Mouse (Mus musculus) embryo, embryonic 11.5 days (tissue): ENCODE results near the gene Kif5c.

Experiments
- DNase-seq: peaks from one replicate; pipeline ENCODE4 v3.0.0-alpha.2; 2012; ENCODE audit warnings: low read depth, low spot score

Gene Kif5c

DNA sequence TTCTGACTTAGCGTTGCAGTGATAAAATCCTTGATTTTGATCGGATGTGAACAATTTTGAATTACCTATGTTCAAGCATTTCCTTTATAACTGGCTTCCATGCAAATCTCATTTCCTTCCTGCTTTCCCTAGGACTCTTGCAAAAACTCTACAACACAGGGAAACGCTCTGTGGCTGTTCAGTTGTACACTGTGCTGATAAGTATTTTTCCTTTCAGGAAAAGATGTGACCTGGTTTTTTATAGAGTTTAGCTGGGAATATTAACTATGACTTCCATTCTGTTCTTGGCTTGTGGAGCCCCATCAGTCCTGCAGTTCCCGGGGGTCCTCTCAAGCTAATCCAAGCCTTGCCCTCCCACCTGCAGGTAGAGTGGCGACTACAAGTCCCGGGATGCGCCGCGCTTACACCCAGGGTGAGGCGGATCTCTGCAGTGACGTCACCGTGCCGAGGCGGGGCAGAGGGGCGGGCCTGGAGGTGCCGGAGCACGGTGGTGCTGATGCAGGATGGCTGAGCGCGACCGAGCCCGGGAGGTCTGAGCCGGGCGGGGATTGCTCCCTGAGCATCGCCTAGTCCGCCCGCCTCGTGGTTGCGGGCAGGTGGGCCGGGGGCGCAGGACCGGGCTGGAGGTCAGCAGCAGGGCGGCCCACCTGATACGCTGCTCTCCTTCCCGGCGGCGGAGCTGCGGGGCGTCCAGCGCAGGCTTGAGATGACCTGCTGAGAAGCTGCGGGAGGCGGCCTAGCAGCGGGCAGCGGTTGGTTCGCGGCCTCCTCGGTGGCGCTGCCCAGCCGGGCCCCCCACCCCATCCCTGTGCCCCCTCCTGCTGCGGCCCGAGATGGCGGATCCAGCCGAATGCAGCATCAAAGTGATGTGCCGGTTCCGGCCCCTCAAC is at the start of gene Kif5c:
Gene Kif5c, plus strand, starts transcription at position 470 of the 890 bp plus-strand sequence.
- peak; percentile 83 for DNase-seq

DNA sequence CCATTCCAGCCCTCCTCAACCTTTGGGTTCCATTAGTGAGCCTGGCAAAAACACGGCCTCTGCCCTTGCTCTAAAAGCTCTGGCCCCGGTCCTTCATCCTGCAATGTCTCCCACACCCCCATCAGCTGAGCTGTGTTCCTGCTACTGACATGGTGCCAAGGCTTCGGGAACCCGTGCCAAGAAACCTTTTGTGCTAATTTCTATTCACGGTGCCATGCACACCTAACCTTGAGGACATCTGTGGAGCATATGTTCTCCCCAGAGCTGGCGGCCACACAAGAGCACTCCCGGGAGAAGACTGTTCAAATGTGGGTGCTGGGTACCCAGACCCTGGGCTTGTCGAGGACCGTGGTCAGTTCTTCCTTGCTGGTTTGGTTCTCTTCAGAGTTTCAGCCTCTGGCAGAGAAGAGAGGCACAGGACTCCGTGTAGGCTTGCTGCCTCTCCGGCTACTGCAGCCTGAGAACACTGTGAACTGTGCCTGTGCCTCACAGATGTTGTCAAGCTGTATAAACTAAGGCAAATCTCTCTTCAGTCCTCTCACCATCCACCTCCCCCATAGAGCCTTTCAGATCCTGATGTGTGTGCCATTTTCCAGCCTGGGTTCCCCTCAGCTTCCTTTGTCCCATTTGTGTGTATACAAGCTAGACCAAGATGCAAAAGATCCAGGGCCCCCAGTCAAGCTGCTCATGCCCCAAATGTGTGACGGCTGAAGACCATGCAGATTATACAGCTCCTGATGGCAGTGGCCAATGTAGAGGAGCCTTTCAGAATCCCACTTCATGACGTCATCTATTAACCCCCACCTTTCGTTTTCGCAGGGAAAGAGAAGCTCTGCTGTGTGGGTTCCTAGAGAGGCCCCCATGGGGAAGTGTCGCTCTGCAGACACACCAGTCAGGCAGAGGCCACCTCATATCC is 49.0 kb upstream of the Kif5c start:
- DNase-seq, result no peak

DNA sequence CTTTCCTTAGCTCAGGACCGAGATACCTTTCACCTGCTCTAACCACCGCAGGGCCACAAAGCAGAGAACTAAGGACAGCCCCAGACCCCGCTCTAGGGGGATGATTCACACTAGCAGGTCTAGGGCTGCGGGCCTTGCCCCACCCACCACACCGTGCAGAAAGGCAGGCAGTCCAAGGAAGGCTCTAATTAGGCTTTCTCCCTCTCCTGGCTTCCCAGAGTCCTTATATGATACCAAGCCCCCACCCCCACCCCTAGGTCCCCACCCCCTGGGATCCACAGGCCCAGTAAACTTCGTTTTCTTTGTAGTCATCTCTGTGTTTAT is 48.4 kb upstream of the Kif5c start:
- DNase-seq, result no peak

DNA sequence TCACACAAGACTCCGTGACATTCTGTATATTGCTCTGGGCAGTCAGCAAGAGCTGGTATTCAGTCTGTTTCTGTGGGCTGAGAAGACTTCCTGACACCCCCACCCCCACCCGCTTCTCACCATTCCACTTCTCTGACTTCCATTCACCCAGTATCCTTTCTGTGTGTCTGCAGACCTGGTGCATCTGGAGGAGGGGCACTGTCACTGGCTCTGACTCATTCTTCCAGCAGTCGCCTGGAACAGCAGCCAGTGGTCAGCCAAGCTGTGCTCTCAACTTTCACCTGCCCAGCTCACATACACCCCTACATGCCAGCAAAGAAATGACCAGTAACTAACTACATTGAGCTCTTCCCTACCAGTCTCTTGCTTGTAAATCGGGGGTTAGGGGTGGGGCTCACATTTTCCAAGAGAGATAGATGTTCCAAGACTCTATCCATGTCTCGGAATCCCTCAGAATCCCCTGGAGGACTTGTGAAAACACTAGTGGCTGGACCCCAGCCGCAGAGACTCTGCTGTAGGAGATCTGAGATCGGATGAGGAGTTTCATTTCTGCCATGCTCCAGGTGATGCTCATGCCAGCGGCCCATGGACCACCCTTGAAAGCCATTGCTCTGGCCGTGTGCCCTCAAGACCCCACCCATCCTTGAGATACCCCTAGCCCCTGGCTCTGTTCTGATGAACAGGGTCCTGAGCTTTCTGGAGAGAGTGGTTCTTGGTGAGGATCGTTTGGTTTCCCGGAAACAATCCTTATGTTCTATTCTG is 47.8 kb upstream of the Kif5c start:
- no peak for DNase-seq

DNA sequence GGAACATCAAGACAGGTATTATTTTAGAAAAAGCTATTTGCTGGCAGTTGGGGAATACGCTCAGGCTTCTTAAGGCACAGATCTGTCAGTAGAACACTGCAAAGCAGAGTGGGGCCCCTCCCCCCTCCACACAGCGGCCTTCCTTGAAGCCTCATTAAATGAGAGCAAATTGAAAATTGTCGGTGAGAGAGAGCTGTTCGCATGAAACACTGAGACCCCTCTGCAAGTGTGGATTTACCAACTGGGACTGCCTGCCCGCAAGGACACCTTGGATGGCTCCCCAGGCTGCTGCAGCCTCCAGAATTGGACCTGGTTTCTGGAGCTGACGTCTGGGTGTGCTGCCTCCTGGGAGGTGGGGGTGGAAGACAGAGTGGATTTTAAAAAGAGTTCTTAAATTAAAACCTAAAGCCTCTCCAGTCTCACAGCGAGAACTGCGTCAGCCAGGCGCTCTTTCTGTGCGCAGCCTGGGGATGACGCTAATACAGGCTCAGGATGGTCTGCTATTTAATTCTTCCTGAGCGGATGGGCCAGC is 46.9 kb upstream of the Kif5c start:
- no peak for DNase-seq

DNA sequence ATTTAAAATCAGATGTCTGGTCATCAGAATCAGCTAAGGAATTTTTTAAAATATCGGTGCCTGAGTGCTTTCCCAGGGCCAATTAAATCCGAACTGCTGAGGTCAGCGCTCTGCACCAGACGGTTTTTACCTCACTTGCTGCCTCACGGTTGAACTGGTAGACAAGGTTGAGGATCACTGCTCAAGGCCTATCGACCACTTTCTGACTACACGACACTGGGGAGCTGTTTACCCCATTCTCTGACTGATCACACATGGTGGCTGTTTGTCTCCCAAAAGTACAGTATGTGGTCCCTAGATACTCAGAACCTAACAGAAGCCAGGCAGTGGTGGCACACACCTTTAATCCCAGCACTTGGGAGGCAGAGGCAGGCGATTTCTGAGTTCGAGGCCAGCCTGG is 46.4 kb upstream of the Kif5c start:
- no peak for DNase-seq

DNA sequence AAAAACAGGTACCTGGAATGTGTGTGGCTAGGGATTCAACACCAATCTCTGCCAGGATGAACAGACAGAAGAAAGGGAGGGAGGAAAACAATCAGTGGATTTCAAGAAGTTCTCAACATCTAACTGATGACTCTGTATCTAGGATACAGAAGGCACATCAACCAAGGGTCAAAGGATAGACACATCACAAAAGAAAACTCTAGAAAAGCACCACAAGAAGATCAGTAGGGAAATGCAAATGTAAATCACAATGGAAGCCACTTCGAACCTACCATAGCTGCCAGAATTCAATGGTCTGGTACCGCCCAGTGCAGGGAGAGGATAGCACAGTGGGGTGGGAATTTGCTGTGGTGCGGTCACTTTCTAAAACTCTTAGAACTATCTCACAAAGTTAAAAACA is 45.8 kb upstream of the Kif5c start:
- no peak for DNase-seq

DNA sequence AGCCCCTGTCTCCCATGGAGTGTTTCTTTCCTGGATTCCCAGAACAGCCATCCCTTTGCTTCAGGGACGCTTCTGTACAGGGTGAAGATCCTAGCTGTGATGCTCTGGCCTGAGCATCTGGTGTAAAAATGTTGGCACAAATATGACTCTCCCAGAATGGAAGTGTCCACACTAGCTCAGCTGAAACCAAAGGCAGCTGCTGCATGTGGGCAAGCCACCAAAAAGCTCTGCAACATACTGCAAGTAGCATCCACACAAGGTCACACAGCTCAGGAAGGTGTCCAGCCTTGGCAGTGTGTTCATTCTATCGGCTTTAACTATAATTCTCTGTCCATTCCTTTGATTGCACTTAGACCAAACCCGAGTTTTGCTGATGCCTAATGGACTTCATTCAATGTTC is 38.5 kb upstream of the Kif5c start:
- DNase-seq, result no peak

DNA sequence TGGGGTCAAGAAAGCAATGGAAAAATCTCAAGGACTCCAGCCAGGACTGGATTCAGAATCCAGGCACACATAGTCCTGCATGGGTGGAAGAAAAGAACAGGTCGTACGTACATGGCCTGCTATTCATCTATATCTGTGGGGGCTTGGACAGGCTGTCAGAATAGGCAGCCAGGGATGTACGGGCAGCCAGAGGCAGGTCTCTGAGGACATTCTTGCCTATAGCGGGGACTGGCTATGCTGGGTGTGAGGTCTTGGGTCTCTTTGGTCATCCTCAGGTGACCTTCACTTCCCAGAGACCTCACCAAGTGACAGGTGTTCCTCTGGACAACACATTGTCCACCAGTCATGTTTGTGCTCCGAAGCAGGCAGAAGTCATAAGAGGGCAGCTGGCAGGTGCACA is 36.6 kb upstream of the Kif5c start:
- DNase-seq, result no peak

DNA sequence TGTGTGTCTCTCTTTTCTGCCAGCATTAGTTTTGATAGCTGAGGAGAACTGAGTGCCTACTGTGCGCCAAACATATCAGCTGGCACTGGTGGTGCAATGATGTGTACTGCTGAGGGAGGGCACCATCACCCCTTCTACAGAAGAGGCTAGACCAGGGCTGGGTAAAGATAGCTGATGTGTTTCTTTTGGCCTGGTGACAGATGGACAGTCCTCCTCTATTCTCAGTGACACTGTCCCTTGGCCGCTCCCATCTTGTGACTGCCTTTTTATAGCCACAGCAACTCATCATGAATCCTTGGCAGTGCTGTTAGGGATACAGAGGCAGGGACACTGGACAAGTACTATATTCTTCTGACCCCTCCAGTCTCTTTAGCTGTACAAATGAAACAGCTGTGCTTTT is 35.8 kb upstream of the Kif5c start:
- no peak for DNase-seq

DNA sequence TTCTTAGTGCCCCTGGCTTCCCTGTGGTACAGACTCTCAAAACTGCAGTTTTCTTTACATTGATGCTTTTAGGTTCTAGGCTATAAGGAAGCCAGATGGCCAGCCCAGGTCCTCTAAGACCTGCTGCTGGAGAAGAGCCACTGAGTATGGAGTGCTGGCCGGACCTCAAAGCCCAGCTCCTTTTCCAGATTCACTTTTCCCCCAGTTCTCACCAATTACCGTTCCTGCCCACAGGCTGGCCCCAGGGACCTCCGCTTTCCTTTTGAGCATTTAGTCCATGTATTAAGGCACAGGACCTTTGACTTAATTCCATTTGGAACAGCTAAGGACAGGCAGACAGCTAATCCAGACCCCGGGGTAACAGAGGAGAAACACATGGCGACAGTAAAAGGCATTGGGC is 28.6 kb upstream of the Kif5c start:
- DNase-seq, result no peak

DNA sequence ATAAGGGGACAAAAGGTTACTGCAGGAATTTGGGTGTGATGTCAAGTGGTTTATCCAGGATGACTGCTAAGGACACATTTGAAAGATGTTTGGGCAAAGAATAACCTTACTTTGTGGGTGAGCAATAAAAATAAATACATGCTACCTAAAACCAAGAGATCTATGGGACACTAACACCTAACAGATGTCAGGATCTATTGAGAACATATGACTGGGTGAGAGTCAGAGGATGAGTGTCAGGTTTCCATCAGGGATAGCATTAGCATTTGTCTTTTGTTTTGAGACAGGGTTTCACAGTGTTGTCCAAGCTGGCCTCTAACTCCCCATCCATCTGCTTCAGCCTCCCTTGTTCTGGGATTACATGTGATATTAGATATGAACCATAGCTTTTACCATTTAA is 26.2 kb upstream of the Kif5c start:
- no peak for DNase-seq

DNA sequence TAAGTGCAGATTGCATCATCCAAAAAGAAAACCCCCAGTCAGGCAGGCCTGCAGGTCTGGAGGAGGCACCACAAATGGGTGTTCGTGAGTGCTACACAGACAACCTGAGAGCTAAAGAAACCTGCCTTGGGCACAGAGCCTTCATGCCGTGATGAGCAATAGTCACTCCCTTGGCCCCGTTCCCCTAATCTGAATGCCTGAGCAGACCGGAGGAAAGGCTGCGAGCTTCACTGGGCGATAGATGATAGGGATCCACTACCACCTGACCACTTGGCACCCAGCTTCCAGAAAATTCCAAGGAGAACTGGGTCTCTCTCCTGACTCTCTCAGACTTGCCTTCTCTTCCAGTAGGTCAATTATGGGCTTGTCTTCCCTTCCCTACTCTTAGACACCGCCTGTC is 24.2 kb upstream of the Kif5c start:
- no peak for DNase-seq

DNA sequence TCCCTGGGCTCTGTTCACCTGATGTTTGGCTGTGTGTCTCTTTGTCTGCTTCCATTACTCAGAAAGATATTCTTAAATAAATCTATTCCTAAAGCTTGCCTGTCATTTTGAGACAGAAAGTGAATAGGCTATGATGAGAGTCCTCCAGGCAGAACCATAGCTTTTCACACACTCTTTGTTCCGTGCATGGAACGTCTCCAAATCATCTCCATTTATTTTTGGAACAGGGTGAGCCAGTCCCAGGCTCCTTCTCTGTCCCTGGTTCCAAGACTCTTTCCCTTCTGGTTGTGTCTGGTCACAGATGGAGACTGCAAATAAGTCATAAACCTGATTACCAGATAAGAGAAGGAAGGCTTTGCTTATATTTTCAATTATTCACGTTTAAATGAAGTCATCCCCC is 22.8 kb upstream of the Kif5c start:
- no peak for DNase-seq

DNA sequence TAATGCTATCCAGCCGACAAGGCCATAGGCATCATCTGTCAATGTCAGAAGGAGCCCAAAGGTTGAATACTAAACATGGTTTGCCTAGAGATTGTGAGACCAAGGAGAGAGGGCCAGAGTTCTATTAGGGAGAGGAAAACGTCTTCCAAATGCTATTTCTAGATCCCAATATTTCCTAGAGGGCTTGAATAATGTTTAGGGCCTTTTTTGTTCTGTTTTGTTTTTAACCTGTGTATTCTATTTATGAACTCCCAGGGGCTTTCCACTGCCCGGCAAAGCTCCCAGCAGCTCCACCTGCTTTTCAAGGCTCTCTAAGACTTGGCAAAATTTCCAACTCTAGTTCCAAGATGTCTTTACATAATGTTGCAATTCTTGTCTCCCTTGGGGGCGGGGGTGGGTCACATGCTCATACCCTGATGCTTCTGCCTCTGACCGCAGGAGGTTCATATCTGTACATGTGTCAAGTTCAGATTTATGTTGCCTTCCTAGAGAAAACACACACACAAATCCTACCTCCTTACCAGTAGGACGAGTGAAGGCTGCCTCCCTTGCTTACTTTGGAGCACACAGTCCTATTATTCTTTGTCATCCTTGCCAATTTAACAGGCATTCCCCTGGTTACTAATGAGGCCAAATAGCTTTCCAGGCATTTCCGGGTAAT is 18.9 kb upstream of the Kif5c start:
- DNase-seq, result no peak

DNA sequence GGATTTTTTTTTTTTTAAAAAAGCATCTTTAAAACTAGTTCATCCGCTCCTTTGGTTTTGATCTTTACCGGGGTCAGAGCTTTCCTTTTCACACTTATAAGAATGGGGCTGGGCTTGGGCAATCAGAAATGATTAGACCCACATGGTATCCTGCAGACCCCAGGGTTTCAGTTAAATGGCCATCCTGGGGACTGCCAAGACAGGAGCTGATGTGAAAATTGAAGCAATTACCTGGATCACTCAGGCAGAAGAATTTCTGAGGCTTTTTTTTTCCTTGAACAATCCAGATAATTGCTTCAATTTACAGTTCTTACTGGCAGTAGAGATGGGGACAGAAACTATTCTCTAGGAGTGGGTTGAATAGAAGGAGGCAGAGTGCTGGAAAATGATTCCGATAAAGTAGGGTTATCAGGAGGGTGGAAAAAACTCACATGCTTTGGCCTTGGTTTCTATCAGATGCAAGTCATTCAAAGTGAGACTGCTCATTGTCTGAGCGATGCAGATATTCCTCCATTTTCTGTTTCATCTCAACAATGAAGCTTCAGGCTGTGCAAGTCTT is 16.2 kb upstream of the Kif5c start:
- DNase-seq, result no peak

DNA sequence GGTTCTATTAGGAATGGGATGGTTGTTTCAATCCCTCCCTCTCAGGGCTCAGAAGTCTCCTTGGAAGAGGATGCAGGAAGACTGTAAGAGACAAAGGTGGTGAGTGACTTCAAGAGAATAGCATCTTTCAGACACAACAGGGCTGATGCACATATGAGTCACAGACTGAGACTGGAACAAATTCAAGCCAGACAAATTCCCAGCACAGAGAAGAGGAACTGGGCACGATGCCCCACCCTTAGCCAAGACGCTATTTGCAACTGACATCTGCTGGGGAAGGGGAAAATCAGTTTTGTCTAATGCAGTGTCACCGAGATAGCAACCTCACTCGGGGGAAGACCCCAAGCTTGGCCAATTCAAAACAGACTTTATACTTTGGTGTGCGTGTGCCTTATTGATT is 9.5 kb upstream of the Kif5c start:
- no peak for DNase-seq

DNA sequence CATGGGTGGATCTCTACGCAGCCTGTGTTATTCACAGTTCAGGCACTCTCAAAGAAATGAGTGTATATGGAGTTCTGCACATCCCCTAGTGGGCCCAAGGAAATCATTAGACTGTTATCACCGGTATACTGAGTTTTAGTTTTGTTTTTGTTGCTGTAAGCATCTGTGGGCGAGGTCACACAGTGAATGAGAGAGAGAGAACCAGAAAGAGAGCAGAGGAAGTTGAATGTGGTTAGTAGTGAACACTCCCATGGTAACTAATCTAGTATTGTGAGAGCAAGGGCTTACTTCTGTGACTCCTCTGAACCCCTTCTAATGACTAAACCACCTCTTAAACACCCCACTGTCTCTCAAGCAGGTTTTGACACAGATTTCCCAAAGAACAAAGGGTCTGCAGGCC is 2.3 kb upstream of the Kif5c start:
- no peak for DNase-seq

DNA sequence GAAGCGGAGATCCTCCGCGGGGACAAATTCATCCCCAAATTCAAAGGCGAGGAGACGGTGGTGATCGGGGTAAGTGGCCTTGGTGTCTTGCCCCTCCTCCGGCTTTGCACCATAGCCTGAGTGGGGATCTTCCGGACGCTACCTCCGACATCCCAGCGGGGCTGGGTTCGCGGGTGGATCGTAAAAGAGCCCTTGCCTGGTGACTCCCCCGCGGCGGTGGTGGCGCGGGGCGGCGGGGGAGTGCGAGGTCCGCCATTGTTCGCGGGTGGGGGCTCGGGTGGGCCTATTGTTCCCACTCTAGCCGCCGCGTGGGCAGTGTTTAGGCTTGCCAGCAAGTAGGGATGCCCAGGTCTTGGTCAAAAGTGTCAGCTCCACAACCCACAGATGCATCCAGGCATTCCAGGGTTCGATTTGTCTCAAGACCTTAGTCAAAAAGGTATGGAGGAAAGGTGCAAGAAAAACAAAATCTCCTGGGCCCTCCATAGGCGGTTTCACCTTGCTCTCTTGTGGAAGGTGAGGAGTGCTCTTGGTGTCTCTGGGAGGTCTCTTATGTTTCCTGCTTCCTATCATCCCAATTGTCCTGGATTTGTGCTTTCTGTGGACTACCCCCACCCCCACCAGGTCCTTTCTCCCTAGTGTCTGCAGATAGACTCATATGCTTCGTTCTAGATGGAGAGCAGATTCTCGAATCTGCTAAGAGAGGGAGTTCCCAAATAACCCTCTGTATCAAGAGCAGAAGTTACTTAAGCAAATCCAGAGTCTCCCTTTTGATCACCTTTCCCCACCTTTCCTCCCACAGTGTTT is 823 bp downstream of the Kif5c start:
- DNase-seq, result no peak

DNA sequence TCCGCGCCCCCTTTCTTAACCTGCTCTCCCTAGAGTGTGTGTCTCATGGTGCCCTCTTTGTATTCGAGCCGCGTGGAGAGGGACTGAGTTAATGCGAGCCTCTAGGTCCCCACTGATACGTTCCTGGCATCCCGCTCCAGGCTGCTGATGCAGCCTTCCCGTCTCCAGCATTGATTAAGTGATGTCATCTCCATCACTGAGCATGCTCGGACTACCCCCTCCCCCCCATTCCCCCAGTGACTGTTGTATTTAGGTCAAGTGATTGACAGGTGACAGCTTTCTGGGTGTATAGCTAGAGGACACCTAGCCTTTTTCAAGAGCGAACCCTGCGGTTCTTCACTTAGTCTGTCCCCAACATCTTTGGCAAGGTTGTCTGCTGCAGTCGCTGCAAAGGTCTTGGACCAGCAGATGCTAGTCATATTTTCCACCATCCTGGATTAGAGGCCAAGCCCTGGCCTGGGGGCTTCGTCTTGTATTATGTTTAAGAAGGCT is 1.6 kb downstream of the Kif5c start:
- DNase-seq, result no peak
